Mouse (Mus musculus) T-cell, adult 2 months (primary cell): ENCODE measurements around the gene Cacna1e.

ENCODE experiments used
- DNase-seq: peaks from one replicate; pipeline ENCODE4 v3.0.0; 2022; ENCODE audit warnings: low spot score

The Cacna1e gene

GRCm38 (mm10) chr1:154622666-154623653 is 261.3 kb downstream of the Cacna1e start:
- no peak for DNase-seq

GRCm38 (mm10) chr1:154617743-154618455 is 266.4 kb downstream of the Cacna1e start:
- DNase-seq: no peak

GRCm38 (mm10) chr1:154615759-154616158 is 268.5 kb downstream of the Cacna1e start:
- DNase-seq: no peak

- DNase-seq: no peak
Measured at GRCm38 (mm10) chr1:154608516-154608915, 275.8 kb downstream of the Cacna1e start.

- DNase-seq: no peak
Measured at GRCm38 (mm10) chr1:154607406-154607805, 276.9 kb downstream of the Cacna1e start.

- DNase-seq: no peak
Measured at GRCm38 (mm10) chr1:154605601-154606000, 278.7 kb downstream of the Cacna1e start.

- DNase-seq: no peak
Measured at GRCm38 (mm10) chr1:154603781-154604180, 280.5 kb downstream of the Cacna1e start.

- DNase-seq: no peak
Measured at GRCm38 (mm10) chr1:154602531-154602930, 281.8 kb downstream of the Cacna1e start.

GRCm38 (mm10) chr1:154582516-154582915 is 301.8 kb downstream of the Cacna1e start:
- no peak for DNase-seq

- no peak for DNase-seq
Measured at GRCm38 (mm10) chr1:154579929-154580328, 304.4 kb downstream of the Cacna1e start.

GRCm38 (mm10) chr1:154578748-154579147 is 305.6 kb downstream of the Cacna1e start:
- no peak for DNase-seq

- no peak for DNase-seq
Measured at GRCm38 (mm10) chr1:154576418-154576817, 307.9 kb downstream of the Cacna1e start.

GRCm38 (mm10) chr1:154566026-154566425 is 318.3 kb downstream of the Cacna1e start:
- no peak for DNase-seq

- no peak for DNase-seq
Measured at GRCm38 (mm10) chr1:154555811-154556210, 328.5 kb downstream of the Cacna1e start.

- no peak for DNase-seq
Measured at GRCm38 (mm10) chr1:154553132-154553531, 331.2 kb downstream of the Cacna1e start.

GRCm38 (mm10) chr1:154537445-154537844 is 346.9 kb downstream of the Cacna1e start:
- no peak for DNase-seq

- DNase-seq: no peak
Measured at GRCm38 (mm10) chr1:154536763-154537162, 347.5 kb downstream of the Cacna1e start.

GRCm38 (mm10) chr1:154532987-154533940 is 351.0 kb downstream of the Cacna1e start:
- no peak for DNase-seq

GRCm38 (mm10) chr1:154529666-154530065 is 354.6 kb downstream of the Cacna1e start:
- DNase-seq: no peak

- DNase-seq: no peak
Measured at GRCm38 (mm10) chr1:154528803-154529202, 355.5 kb downstream of the Cacna1e start.

- no peak for DNase-seq
Measured at GRCm38 (mm10) chr1:154520715-154521114, 363.6 kb downstream of the Cacna1e start.

GRCm38 (mm10) chr1:154515350-154515749 is 369.0 kb downstream of the Cacna1e start:
- DNase-seq: no peak
